Mouse (Mus musculus): Measurements from ENCODE around the gene F5.

F5 gene

DNA sequence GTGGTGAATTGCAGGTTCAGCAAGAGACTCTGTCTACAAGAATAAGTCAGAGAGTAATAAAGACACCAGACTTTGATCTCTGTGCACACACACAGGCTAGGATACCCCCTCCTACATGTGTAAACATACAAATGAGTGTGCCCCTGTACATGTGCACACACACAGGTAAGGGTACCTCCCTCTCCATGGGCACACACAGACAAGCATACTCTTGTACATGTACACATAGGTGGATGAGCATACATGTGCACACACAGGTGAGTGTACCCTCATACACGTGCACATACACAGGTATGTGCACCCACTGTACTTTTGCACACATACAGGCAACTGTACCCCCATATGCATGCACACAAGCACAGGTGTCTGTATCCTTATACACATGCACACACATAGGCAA, 81.8 kb downstream of the F5 start:
- no peak for DNase-seq (ENCODE audit: low read depth, low spot score)

DNA sequence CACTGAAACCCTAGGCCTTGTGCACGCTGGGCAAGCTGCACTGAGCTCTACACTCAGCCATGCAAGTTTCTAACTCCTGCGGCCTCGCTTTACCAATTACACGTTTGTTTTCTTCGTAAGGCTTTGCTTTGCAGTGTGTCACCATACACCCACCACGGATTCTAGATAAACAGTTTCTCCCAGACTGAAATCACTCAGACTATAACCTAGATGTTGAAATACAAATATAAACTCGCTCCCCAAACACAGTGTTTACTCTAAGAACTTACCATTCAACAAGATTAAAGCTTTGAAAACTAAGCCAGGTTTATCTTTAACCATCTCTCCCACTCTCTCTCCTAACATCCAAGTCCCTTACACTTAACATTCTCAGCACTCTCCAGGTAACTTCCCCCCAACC, 83.4 kb downstream of the F5 start:
- DNase-seq (ENCODE audit: low read depth, low spot score), result no peak

DNA sequence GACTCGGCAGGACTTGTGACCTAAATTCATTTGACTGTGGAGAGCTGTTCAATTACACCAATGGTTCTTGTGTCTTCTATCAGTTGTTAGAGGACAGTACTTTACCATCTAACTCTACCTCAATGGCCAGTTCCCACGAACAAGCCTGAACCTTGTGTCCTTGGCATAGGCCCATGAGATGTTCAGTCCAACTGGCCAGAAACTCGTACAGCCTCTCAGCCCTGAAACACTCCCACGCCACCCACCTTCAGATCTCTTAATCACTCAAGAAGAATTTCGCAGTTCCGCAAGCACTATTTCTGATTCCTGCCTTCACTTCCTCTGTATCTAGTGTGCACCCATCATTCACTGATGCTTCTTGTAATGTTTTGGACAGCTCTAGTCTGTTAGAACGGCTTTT, 84.4 kb downstream of the F5 start:
- DNase-seq (ENCODE audit: low read depth, low spot score), result peak; percentile 61

- no peak for DNase-seq (ENCODE audit: low read depth, low spot score)
Measured at GRCm38 (mm10) chr1:164241494-164241893, 89.9 kb downstream of the F5 start.

DNA sequence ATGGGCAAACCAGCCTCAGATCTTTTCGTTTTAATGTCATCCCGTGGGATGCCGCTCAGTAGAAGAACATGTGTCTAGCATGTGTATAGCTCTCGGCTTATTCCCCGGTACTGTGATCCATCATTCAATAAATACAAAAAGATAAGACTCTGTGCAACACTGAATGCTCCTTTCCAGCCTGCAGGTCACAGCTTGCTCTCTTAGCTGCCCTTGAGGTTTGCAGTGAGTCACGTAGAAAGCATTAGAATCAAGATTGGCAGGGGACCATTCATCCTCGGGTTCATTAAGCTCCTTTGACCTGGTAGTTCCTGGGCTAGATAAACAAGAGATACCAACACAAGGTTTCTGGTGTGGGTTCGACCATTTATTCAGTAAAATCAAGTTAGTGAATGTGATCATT, 91.2 kb downstream of the F5 start:
- DNase-seq (ENCODE audit: low read depth, low spot score), result no peak

GRCm38 (mm10) chr1:164247442-164247841, 95.8 kb downstream of the F5 start:
- no peak for DNase-seq (ENCODE audit: low read depth, low spot score)

DNA sequence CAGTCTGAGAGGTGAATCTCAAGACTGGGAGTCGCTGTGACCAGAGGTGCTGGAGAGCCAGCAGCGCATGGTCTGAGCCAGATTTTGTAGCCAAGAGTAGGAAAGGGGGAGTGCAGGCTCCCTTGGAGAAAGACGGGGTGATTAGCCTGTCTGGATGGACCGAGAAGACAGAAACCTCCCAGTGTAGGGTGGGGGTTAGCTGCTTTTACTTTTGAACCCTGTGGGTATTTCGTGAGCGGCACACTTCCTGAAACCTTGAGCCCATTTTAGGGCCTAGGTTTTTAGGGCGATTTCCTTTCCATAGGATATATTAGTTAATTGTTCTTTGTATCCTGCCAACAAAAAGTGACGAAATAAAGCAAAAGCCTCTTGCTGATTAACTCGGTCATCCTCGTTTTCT, 96.3 kb downstream of the F5 start:
- peak; percentile 13 for DNase-seq (ENCODE audit: low read depth, low spot score)

GRCm38 (mm10) chr1:164248465-164249331, 97.1 kb downstream of the F5 start, which contains the start of gene Slc19a2:
Slc19a2 (plus strand) TSS chr1:164249046.
- peak; percentile 99 for DNase-seq (ENCODE audit: low read depth, low spot score)

DNA sequence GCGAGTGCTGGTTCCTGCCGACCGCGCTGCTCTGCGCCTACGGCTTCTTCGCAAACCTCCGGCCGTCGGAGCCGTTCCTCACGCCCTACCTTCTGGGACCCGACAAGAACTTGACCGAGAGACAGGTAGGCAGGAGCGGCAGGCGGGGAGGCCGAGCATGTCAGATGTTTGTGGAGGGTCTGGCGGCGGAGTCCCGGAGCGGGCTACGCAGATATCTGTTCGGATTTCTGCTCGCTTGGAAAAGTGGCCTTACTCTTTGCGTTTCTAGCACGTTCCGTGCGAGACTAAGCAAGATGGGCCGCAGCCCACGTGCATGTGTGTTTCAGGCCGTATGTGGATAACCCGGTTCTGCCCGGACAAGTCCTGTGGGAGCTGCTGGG, 97.7 kb downstream of the F5 start:
- DNase-seq (ENCODE audit: low read depth, low spot score), result peak; percentile 56

GRCm38 (mm10) chr1:164250391-164251150, 98.9 kb downstream of the F5 start:
- DNase-seq (ENCODE audit: low read depth, low spot score), result peak; percentile 41

DNA sequence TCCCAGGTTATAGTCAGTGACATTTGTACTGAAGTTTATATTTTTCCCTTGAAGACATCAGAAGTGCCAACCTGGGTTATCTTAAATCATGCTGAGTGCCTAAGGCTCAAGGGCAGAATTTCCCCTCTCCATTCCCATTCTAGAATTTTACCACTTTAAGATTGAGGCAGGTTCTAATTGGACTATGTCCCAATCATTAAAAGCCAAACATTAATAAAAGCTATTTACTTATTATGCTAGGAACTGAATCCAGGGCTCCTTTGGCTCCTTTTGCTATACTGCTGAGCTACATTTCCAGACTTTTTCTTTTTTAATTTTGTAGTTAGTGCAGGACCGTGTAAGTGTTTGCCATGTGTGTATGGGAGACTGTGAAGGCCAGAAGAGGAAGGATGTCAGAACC, 99.8 kb downstream of the F5 start:
- DNase-seq (ENCODE audit: low read depth, low spot score), result no peak

- DNase-seq (ENCODE audit: low read depth, low spot score), result no peak
Measured at GRCm38 (mm10) chr1:164252551-164252950, 100.9 kb downstream of the F5 start.

DNA sequence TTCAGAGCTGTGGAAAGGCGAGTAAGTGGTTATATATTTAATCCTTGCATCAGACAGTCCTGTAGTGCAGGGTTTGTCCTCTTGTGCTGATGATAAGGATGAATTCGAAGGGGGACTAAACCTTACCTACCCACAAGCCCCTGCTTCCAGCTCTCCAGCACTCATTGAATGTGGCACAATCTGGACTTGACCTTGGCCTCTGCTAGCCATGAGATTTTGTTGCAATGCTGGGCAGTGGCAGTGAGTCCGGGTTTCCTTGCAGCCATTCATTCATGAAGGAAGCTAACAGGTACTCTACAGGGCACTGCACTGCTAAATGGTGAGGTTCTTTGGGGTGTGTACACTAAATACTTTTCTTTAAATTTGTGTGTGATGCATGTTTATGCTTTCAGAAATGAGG, 103.2 kb downstream of the F5 start:
- DNase-seq (ENCODE audit: low read depth, low spot score), result no peak

GRCm38 (mm10) chr1:164260171-164261028, 108.8 kb downstream of the F5 start:
- no peak for DNase-seq (ENCODE audit: low read depth, low spot score)

- peak; percentile 91 for DNase-seq (ENCODE audit: low read depth, low spot score)
Measured at GRCm38 (mm10) chr1:164261553-164261952, 109.9 kb downstream of the F5 start.

All from brain, adult 2 months (tissue).